Comparison of ENCODE assay signal across 9 mouse cellular contexts in genomic region chr11:53308884-53309310, GRCm38 (mm10). TPM values are rescaled to one million over a fixed set of nuclear protein-coding genes. Genes with fewer than 3 reads are reported as not detected.
DNase-seq lines count a peak whose midpoint lies in the region; ATAC-seq and TF ChIP-seq lines count a peak whose summit lies in the region.
"Had no signal": no experiment of that assay in that cellular context is flagged by ENCODE, and none has a peak within 500 bp of the region (broad histone marks: within the 10 kb centered on the region; RNA-seq: fewer than 3 reads in every experiment).

No protein-coding gene starts in this region.

- H3K27me3 ChIP-seq in kidney, adult 2 months (replicated peaks; ENCODE audit: control insufficient read depth, insufficient read depth, low read length) = no peaks in the 10 kb centered on the region
- no peaks in the 10 kb centered on the region for H3K27me3 ChIP-seq in hindbrain, embryonic 11.5 days (ENCODE audit: control insufficient read depth, insufficient read depth, low read length)
- H3K27me3 ChIP-seq: megakaryocyte, embryonic 14.5 days had no signal

- no peak overlapping the region for H3K4me2 ChIP-seq in hindbrain, embryonic 11.5 days (replicated peaks; ENCODE audit: low read depth, low read length)

- ATAC-seq in megakaryocyte-erythroid progenitor cell, adult 5-6 weeks (replicated peaks; ENCODE audit: low FRiP score, low TSS enrichment, poor library complexity, severe bottlenecking) = peak; percentile 56; the same call in 1 of the 2 replicates
- ATAC-seq in hindbrain, embryonic 11.5 days (ENCODE audit: low FRiP score) = no peak

- H3K9me3 ChIP-seq in hindbrain, embryonic 11.5 days (ENCODE audit: control insufficient read depth, low read length) = no peaks in the 10 kb centered on the region
- H3K9me3 ChIP-seq: megakaryocyte, embryonic 14.5 days had no signal

- H3K4me3 ChIP-seq in kidney, adult 2 months (ENCODE audit: insufficient read depth, low read depth, low read length) = no peak overlapping the region
- H3K4me3 ChIP-seq in hindbrain, embryonic 11.5 days (ENCODE audit: low read depth, low read length) = no peak overlapping the region
- H3K4me3 ChIP-seq: megakaryocyte, embryonic 14.5 days had no signal

- H3K27ac ChIP-seq in kidney, adult 2 months (ENCODE audit: insufficient read depth, low read depth, low read length) = peak overlapping the region; percentile 73
- H3K27ac ChIP-seq in hindbrain, embryonic 11.5 days (ENCODE audit: low read depth, low read length) = no peak overlapping the region

- no peak for TF ChIP-seq CTCF in kidney, adult 2 months (conservative IDR thresholded peaks at IDR 0.05; ENCODE audit: insufficient read depth, insufficient read length, low read depth, low read length)

- 9% methylated on average over 2 of the region's 2 CpGs for WGBS in kidney, adult 2 months
- 68% methylated on average over 2 of the region's 2 CpGs for WGBS in hindbrain, embryonic 11.5 days

- no peak for TF ChIP-seq POLR2A in kidney, adult 2 months (IDR thresholded peaks at IDR 0.05; ENCODE audit: low read depth, low read length)

- peaks cover 13% of the 10 kb centered on the region for H3K4me1 ChIP-seq in kidney, adult 2 months (ENCODE audit: control insufficient read depth, insufficient read depth, low read length)
- H3K4me1 ChIP-seq in hindbrain, embryonic 11.5 days (replicated peaks; ENCODE audit: control insufficient read depth, insufficient read depth, low read length) = no peaks in the 10 kb centered on the region

- DNase-seq in spleen, postnatal 36 days (ENCODE audit: low spot score in 2 of 2) = peak; percentile 15 to 36
- DNase-seq in spleen, adult 12 weeks (ENCODE audit: low spot score) = no peak
- DNase-seq in gastrocnemius, postnatal 25 days = peak; percentile 82
- DNase-seq in kidney, adult 2 months = peak; percentile 93
- no peak for DNase-seq in hindbrain, embryonic 11.5 days (ENCODE audit: low spot score)
- no peak for DNase-seq in thymus, postnatal 36 days
- DNase-seq in cerebellum, postnatal 36 days = no peak

- H3K9ac ChIP-seq in hindbrain, embryonic 11.5 days (ENCODE audit: low read depth, low read length) = no peak overlapping the region

- H3K36me3 ChIP-seq in kidney, adult 2 months (ENCODE audit: control insufficient read depth, insufficient read depth, low read length) = no peaks in the 10 kb centered on the region
- no peaks in the 10 kb centered on the region for H3K36me3 ChIP-seq in hindbrain, embryonic 11.5 days (ENCODE audit: control insufficient read depth, insufficient read depth, low read length)

RNA-seq across cellular contexts. Expression of gene Hspa4, which starts 8.6 kb away (rescaled TPM):
- 10 to 100 TPM; 86.5 to 89.0 TPM for total RNA-seq in gastrocnemius, postnatal 25 days (2021)
- 21.1 and 24.8 TPM in 2 replicates for polyA plus RNA-seq in kidney, adult 2 months (2012; rRNA removed)
- 114 and 126 TPM in 2 replicates for total RNA-seq in megakaryocyte-erythroid progenitor cell, adult 5-6 weeks (2014; fragmentation: Nextera tagmentation)
- total RNA-seq in megakaryocyte-erythroid progenitor cell, adult 5-6 weeks (2017) = 598 and 714 TPM in 2 replicates
- 112 and 115 TPM in 2 replicates for polyA plus RNA-seq in hindbrain, embryonic 11.5 days (2014; fragmentation: Nextera tagmentation; extraction: Ambion mirVana)

RNA-seq across cellular contexts. Expression of gene Zcchc10, which starts 15.6 kb away (rescaled TPM):
- 10 to 100 TPM in 1 of 2 experiments, 1 to 10 TPM in 1; 7.8 to 10.1 TPM for total RNA-seq in gastrocnemius, postnatal 25 days (2021)
- 4.9 and 5.0 TPM in 2 replicates for polyA plus RNA-seq in kidney, adult 2 months (2012; rRNA removed)
- 14.9 and 27.5 TPM in 2 replicates for total RNA-seq in megakaryocyte-erythroid progenitor cell, adult 5-6 weeks (2014; fragmentation: Nextera tagmentation)
- 3.8 and 8.7 TPM in 2 replicates for total RNA-seq in megakaryocyte-erythroid progenitor cell, adult 5-6 weeks (2017)
- 22.7 and 25.3 TPM in 2 replicates for polyA plus RNA-seq in hindbrain, embryonic 11.5 days (2014; fragmentation: Nextera tagmentation; extraction: Ambion mirVana)

RNA-seq across cellular contexts. Expression of gene Aff4, which starts 41.7 kb away (rescaled TPM):
- 10 to 100 TPM; 76.4 to 89.1 TPM for total RNA-seq in gastrocnemius, postnatal 25 days (2021)
- 18.0 and 18.7 TPM in 2 replicates for polyA plus RNA-seq in kidney, adult 2 months (2012; rRNA removed)
- 55.8 and 78.3 TPM in 2 replicates for total RNA-seq in megakaryocyte-erythroid progenitor cell, adult 5-6 weeks (2014; fragmentation: Nextera tagmentation)
- total RNA-seq in megakaryocyte-erythroid progenitor cell, adult 5-6 weeks (2017) = 39.1 and 45.0 TPM in 2 replicates
- 43.0 and 120 TPM in 2 replicates for polyA plus RNA-seq in hindbrain, embryonic 11.5 days (2014; fragmentation: Nextera tagmentation; extraction: Ambion mirVana)

Comparison
In these comparisons a context has a peak if more than half of its experiments do, and no peak if none do; other contexts are left out.
1. DNase-seq: peak in spleen, postnatal 36 days (2 of 2), gastrocnemius, postnatal 25 days (single experiment) and kidney, adult 2 months (single experiment); none in spleen, adult 12 weeks (single experiment), hindbrain, embryonic 11.5 days (single experiment), thymus, postnatal 36 days (0 of 2) and cerebellum, postnatal 36 days (0 of 2).